Mouse (Mus musculus) hindlimb bud, embryonic 11.5 days (tissue): Measurements from ENCODE around the gene Otol1.
A peak's percentile ranks its signal among the peaks of the same experiment; 100 is the strongest.

Experiments used
- DNase-seq: peaks from one replicate; pipeline ENCODE4 v3.0.0-alpha.2; 2012; ENCODE audit warnings: low read depth, low spot score; ENCODE audit errors: extremely low spot score

Gene Otol1

GRCm38 (mm10) chr3:70007313-70007712 is at the start of gene Otol1:
Gene Otol1 (plus strand): TSS chr3:70007613.
- DNase-seq = no peak

GRCm38 (mm10) chr3:69962187-69962586 is 45.2 kb upstream of the Otol1 start:
- no peak for DNase-seq

- DNase-seq = peak; percentile 12
These were observed 35.8 kb upstream of the Otol1 start for GRCm38 (mm10) chr3:69971482-69972097.

DNA sequence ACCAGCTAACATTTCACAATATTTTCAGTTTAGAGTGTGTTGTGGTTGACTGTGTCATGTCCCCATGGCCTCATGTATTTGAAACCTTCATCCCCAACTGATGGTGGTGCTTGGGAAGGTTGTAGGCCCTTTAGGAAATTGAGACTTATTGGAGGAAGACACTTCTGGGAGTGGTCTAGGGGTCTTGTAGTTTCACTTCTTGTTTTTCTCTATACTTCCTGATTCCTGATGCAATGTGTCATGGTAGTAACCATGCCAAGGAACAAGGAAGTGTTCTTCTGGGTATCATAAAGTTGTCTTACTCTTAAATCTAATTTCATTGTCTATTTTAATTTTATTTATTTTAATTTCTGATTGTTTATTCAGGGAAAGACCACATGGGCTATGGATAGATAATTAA is 29.3 kb upstream of the Otol1 start:
- DNase-seq = no peak

DNA sequence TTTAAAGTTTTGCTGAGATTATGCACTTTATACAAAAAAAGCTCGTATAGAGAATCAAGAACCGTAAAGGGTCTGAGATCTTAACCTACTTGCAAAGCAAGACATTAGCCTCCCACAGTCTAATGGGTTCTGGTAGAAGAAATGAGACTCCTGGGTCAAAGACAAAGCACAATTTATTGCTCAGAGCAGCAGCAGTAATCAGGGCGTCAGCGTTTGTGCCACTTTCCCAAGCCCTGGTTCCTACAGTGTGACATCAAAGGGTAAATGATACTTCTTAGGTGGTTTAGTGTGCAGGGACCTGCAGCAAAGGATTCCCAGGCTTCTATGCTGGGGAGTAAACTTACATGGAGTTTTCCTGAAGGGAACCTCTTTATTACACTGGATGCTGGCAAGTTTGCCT is 13.6 kb upstream of the Otol1 start:
- no peak for DNase-seq

GRCm38 (mm10) chr3:70001540-70001939 is 5.9 kb upstream of the Otol1 start:
- no peak for DNase-seq

DNA sequence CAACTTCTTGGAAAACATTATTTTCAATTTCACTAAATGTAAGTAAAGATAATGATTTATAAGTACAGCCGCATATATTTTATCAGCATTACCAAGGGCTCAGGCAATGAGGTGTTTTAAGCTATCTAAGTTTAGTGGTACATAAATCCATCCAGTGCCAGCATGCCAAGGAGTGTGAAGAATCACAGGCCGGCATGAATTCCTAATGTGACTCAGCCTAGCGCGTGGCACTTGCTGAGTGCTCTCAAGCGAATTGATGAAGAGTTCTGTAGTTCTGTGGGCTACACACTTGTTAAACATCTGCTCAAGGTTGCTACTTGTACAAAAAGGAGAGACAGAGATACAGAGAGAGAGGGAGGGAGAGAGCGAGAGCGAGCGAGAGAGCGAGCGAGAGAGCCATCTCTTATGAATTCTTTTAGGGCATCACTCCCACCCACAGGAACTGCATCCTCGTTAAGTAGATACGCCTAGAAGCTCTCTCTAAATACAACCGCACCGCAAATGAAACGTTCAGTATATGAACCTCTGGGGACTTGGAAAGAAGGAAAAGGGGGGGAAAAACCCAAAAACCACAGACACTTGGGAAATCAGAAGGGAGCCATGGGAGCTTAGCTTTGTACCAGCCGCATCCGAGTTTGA is 4.2 kb upstream of the Otol1 start:
- no peak for DNase-seq

DNA sequence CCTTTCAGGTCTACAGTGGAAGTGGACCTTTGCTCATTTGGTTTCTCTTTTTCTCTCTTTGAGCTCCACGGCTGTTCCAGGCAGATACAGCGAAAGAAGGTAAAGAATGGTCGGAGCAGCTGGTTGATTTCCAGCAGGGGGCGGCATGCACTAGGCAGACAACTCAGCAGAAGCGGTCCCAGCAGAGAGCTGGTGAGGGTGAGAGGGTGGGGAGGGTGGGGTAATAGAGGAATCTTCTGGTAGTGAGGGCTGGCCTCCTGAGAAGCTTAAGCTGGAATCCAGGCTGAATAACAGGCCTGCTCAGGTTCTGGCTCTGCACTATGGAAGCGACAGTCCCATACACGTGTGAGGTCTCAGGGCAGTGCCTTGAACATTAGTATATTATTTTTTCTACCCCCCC is 3.5 kb upstream of the Otol1 start:
- DNase-seq = no peak

DNA sequence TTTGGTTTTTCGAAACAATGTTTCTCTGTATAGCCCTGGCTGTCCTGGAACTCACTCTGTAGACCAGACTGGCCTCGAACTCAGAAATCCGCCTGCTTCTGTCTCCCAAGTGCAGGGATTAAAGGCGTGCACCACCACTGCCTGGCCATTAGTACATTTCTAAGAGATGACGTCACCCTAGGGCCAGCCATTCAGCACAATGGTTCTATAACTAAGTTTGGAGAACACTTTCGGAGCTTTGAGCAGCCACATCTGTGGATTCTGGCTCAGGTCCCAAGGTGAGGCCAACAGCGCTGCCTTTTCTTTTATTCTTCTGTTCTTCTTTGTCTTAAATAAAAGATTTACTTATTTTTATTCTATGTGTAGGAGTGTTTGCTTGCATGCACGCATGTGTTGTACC is 3.0 kb upstream of the Otol1 start:
- DNase-seq = no peak

- no peak for DNase-seq
These were observed 5.2 kb downstream of the Otol1 start for GRCm38 (mm10) chr3:70012641-70013040.

DNA sequence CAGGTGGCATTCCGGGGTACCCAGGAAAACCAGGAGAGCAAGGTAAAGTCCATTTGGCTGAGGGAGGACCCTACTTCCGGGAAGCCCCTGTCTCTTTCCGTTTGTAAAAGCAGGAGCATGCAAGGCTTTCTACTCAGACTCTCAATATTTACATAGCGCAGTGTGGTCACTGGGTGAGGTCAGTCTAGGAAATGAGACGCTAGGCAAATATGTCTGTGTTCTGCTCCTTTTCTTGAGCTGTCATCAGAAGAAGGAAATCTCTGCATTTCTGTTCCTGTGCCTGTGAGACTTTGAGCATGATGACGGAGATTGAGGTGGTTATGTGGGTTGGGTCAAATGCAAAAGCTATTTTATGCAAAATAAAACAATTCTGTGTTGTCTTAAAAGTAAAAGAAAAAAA is 19.2 kb downstream of the Otol1 start:
- no peak for DNase-seq

DNA sequence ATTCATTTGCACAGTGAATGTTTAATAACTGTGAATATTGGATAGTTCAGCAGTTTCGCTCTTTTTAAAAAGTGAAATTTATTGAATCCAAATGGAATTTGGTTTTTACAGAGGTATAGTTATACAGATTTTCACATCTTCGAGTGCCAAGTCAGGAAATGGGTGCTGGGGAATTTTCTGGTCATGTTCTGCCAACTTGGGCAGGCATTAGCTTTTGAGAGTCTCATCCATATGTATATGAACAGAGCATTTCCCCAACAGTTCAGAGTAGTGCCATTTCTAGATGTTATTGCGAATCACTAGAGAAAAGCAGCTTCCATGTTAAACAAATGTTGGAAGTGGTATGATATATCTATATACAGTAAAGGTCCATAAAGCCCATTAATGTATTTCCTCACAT is 21.8 kb downstream of the Otol1 start:
- no peak for DNase-seq

DNA sequence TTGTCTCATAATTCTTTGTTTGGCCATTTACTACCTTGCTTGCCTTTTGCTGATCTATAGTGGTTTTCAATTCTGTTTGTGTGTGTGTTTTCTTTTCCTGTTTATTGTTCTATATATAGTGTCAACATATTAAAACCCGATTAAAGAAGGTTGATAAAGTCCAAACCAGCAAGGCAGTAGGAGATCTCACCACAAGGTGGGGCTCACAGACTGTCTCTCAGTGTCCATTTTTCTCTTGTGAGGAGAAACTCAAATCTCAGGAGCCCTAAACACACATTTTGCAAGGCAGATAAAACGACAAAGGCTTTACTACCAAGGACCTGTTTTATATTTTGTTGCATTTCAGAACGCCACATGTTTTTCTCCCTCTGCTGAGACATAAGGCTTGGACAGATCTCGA is 28.2 kb downstream of the Otol1 start:
- no peak for DNase-seq
